Mouse (Mus musculus): ENCODE results near the gene Cd300ld5.
"Not testable (repeated sequence)": the region's sequence is repeated elsewhere in the genome, so short reads cannot be mapped to it uniquely, and the experiment has no call there.

Cd300ld5 gene

GRCm38 (mm10) chr11:115037669-115038068 lies at the start of gene Cd300ld5:
Gene Cd300ld5 (minus strand): TSS chr11:115037769.
- not testable (repeated sequence) for DNase-seq (ENCODE audit: low read depth, low spot score)

DNA sequence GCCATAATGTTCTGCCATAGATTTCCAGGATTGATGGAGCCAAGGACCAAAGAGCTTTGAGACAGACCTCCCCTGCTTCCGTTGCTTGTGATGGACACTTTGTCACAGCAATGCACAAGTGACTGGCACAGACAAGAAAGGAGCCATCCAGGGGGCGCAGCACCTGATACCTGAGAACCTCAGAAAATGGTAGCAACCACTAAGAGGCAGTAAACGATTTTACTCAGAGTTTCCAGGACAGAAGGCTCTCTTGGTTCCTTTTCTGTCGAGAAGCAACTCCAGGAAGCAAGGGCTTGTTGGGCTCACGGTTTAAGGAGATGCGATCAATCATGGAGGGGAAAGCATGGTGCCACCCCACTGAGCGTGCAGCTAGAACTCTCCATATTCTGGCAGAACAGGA lies 48.6 kb upstream of the Cd300ld5 start:
- DNase-seq (ENCODE audit: low read depth, low spot score): no peak

DNA sequence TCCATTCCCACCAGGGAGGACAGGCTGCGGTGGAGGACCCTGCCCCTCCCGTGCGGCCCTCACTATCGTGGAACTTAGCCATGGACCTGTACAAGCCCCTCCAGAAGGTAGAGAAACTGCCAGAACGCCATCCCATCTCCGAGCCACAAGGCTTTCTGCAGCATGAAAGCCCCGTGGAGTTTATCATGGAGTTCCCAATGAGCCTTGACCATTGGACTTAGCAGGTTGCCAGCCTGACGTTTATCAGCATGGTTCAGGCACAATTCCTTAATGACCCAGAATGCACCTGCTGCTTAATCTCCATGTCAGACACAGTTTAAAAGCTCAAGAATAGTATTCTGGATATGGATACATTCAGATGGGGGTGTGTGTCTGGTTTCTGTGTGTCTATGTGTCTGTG lies 47.5 kb upstream of the Cd300ld5 start:
- DNase-seq (ENCODE audit: low read depth, low spot score): no peak

DNA sequence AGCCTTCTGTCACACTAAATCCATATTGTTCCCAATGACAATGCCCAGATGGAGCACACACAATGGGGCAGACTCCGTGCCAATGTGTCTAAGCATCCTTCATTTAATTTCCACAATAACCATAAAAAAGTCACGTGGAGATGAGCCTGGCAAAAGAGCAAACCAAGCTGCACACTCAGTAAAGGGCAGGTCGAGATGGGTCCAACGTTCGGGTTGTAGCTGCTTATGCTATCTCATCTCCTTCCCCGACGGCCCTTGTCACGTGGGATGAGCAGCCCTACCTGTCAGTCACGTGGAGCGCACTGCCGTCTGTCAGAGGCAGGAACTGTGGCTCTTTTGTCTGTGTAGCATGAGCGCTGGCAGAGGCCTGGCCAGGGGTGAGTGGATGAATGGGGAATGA lies 47.0 kb upstream of the Cd300ld5 start:
- no peak for DNase-seq (ENCODE audit: low read depth, low spot score)

- peak; percentile 71 for DNase-seq (ENCODE audit: low read depth, low spot score)
These were observed 46.0 kb upstream of the Cd300ld5 start for GRCm38 (mm10) chr11:115083376-115084139.

DNA sequence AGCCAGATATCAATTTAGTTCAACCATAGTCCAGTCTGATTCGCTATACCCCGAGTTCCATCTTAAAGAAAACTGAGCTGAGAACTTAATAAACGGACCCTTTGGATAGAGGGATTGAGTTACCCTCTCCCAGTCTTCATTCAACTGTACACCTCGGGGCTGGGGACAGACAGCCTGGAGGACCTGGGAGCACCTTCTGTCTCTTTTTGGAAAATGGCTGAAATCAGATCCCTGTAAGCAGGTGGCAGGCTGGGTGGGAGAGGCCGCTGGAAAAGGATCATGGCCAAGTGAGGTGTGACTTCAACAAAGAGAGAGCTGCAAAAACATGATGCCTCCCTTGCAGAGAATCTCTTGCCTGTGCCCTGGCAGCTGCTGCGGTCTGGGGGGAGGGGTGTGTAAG lies 44.6 kb upstream of the Cd300ld5 start:
- DNase-seq (ENCODE audit: low read depth, low spot score): no peak

DNA sequence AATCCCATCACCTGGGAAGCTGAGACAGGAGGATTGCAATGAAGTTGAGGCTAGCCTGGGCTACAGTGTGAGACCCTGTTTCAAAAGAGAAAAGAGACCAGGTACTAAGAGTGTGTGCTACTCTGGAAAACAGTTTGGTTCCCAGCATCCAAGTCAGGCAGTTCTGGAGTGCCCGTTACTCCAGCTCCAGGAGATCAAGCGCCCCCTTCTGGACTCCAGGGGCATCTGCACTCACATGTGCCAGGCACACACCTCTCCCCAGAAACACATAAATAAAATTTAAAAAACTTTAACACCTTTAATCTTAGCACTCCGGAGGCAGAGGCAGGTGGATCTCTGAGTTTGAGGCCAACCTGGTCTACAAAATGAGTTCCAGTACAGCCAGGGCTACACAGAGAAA lies 43.8 kb upstream of the Cd300ld5 start:
- no peak for DNase-seq (ENCODE audit: low read depth, low spot score)

DNA sequence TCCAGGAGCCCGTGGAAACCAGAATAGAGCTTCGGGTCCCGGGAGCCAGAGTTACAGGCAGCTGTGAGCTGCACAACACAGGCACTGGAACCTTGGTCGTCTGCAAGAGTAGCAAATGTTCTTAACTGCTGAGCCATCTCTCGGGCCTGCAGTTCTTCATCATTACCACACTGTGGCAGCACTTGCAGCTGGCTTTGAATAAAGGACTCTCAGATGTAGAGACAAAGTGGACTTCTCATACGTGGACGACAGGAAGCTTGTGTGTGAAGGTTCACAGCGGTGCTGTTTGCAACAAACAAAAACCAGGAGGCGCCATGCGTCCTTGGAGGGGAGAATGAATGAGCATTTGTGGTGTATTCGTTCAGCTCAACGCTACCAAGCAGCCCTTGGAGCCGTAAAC lies 43.3 kb upstream of the Cd300ld5 start:
- peak; percentile 67 for DNase-seq (ENCODE audit: low read depth, low spot score)

- DNase-seq (ENCODE audit: low read depth, low spot score): no peak
These were observed 41.1 kb upstream of the Cd300ld5 start for GRCm38 (mm10) chr11:115078680-115079079.

DNA sequence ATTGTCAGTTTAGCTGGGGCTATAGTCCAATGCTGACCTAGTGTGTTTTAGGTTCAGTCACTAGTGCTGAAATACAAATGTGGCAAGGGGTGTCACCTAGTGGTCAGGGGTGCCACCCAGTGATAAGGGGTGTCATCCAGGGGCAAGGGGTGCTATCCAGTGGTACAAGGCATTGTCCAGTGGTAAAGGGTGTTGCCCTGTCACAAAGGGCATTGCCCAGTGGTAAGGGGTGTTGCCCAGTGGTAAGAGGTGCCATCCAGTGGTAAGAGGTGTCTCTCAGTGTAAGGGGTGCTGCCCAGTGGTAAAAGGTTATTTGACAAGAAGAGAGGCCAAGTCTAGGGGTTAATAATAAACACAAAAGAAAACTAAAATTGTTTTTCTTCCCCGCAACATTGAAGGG lies 39.9 kb upstream of the Cd300ld5 start:
- DNase-seq (ENCODE audit: low read depth, low spot score): no peak

- no peak for DNase-seq (ENCODE audit: low read depth, low spot score)
These were observed 38.3 kb upstream of the Cd300ld5 start for GRCm38 (mm10) chr11:115075859-115076258.

GRCm38 (mm10) chr11:115075407-115075806 lies 37.8 kb upstream of the Cd300ld5 start:
- DNase-seq (ENCODE audit: low read depth, low spot score): no peak

- DNase-seq (ENCODE audit: low read depth, low spot score): no peak
These were observed 35.4 kb upstream of the Cd300ld5 start for GRCm38 (mm10) chr11:115073002-115073401.

DNA sequence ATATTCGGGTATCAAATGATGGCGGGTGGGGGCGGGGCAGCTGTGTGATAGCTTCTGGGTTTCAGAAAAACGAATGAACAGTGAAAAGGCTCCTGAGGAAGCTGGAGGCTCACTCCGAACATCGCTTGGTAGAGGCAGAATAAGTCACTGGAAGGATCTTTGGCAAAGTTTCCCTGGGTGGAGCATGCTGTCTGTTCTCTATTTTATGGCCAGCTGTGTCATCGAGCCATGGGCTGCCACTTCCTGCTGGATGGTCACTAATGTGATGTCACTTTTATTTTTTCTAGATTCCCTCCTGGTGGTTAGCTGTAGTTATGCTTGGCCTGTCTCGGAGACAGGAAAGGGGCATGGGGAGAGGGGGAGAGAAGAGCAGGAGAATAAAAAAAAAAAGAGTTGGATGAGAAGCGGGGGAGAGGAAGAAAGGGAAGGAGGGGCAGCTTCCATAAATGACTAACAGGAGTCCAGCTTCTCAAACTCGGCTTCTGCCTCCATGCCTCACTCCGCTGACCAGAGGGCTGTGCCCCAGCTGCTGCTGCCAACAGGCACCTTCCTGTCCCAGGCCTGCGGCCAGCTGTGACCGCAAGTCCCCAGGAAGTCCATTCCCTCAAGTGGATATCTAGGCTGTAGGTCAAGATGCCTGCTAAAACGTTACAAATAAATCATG lies 34.2 kb upstream of the Cd300ld5 start:
- DNase-seq (ENCODE audit: low read depth, low spot score): no peak

GRCm38 (mm10) chr11:115071015-115071551 lies 33.5 kb upstream of the Cd300ld5 start:
- no peak for DNase-seq (ENCODE audit: low read depth, low spot score)

DNA sequence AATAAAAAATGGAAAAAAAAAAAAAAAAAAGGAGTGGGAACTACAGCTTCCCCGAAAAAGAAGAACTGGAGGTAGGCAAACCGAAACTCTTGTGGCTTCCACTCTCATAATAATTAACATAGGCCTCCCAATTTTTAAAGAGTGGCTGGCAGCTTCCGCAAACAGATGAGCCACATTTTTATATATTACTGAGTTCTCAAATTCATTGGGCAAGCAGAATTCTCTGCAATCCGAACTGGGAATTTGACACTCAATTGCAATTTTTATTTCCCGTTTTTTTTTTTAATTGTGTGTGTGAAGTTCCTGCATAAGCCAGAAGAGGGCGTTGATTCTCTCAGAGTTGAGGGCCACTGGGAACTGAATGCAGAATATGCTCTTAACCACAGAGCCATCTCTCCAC lies 29.2 kb upstream of the Cd300ld5 start:
- no peak for DNase-seq (ENCODE audit: low read depth, low spot score)

DNA sequence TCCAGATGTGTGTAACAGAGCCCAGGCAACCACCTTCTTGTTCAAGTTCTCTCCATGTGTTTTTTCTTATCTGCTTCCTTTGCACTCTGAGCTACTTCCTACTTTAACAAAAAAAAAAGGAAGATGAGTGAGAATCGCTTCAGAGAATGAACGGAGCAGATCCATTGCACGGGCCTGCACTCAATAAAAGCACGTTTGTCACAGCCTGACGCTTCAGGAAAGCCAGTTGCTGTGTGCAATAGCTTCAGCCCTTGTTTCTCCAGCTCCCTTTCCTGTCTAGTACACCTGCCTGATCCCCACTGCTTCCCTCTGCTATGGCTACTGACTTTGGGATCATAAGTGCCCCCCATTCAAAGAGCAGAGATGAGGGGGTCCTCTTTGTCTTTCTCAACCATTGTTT lies 24.5 kb upstream of the Cd300ld5 start, which contains the start of gene Cd300e:
Gene Cd300e (minus strand): TSS at position 101 of the 400 bp plus-strand sequence.
- no peak for DNase-seq (ENCODE audit: low read depth, low spot score)

GRCm38 (mm10) chr11:115059797-115060196 lies 22.2 kb upstream of the Cd300ld5 start:
- DNase-seq (ENCODE audit: low read depth, low spot score): no peak

DNA sequence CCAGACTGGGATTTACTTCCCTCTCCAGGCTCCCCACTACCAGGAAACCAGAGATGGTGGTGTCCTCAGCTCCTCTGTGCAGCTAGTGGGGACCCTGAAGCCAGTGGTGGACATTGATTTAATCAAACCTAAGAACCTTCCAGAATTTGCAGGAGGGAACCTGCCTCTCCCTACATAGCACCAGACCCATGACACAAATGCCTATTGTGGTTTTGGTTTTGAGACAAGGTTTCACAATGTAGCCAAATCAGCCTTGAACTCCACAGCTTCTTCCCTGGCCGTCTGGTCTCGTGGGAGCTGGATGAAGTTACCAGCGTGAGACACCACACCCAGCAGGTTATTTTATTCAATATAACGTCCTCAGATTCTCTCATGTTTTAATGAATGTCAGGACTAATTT lies 21.1 kb upstream of the Cd300ld5 start:
- no peak for DNase-seq (ENCODE audit: low read depth, low spot score)

- no peak for DNase-seq (ENCODE audit: low read depth, low spot score)
These were observed 17.0 kb upstream of the Cd300ld5 start for GRCm38 (mm10) chr11:115054537-115054936.

GRCm38 (mm10) chr11:115052991-115053390 lies 15.4 kb upstream of the Cd300ld5 start:
- no peak for DNase-seq (ENCODE audit: low read depth, low spot score)

DNA sequence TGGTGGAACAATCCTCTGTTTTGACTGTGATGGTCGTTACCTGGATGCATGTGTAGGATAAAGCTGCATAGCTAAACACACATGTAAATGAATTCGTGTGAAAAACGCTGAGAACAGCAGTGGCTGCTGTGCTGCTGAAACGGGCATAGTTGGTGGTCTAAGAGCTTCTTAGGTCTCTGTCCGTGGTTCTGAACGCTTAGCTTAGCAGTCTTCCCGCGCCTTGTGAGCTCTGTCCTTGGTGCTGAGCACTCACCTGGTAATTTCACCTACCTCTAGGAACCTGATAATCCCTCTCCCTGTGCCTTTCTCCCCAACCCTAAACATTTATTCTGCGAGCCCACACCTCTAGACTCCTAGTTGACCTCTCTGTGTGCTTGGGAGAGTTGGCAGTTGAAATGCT lies 14.6 kb upstream of the Cd300ld5 start:
- no peak for DNase-seq (ENCODE audit: low read depth, low spot score)
